Mouse (Mus musculus): ENCODE results near the gene Vps41.

Gene Vps41

DNA sequence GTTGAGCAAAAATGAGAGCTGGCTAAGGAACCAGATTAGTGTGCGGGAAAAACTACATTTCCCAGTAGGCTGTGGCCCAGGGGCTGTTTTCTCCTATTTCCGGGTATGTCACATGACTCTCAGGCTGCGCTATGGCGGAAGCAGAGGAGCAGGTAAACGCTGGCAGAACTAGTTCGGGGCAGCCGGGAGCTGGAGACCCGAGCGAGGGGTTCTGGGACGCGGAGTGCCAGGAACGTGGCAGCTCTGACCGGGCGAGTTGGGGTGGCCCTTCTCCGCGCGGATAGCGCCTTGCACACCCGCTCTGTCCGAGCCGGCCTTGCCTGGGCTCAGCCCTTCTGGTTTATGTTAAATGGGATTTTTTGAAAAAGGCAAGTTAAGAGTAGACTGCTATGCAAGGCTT lies at the start of gene Vps41:
Gene Vps41, plus strand, starts transcription at position 102 of the 400 bp plus-strand sequence.
- peak; percentile 79 for DNase-seq (ENCODE audit: low read depth, low spot score)

GRCm38 (mm10) chr13:18698518-18699065 lies 18.5 kb upstream of the Vps41 start:
- DNase-seq (ENCODE audit: low read depth, low spot score), result peak; percentile 44

DNA sequence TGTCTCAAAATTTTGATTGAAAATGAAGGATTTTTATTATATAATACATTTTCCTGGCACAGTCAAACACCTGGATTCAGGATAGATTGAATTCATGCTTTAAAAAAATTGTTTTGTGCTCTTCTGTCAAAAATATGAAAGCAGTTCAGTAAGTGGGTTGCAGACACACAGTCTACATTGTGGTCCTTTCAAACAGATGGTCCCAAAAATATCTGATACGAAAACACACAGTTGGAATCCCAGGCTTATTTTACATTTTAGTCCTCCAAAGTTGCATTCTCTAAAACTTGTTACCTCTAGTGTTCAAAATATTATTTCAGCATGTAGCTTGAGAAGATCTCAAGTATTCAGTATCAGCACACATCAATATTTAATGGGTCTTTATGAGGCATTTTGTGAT lies 5.4 kb upstream of the Vps41 start:
- DNase-seq (ENCODE audit: low read depth, low spot score), result no peak

DNA sequence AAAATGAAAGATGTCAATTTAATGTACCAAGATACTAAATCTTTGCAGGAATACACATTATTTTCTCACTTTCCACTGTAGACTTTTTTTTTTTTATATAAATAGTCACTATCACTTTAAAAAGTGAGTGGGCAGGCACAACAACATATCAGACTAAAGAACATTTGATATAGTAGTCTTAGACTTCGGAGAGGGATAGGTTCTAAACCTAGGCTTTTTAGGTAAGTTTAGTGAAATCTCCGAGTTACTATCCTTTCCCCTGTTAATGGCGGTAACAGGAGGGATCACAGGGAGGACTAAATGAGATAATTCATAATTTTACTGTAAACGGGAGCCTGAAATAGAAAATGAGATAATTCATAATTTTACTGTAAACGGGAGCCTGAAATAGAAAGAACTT lies 379 bp upstream of the Vps41 start:
- DNase-seq (ENCODE audit: low read depth, low spot score), result no peak

DNA sequence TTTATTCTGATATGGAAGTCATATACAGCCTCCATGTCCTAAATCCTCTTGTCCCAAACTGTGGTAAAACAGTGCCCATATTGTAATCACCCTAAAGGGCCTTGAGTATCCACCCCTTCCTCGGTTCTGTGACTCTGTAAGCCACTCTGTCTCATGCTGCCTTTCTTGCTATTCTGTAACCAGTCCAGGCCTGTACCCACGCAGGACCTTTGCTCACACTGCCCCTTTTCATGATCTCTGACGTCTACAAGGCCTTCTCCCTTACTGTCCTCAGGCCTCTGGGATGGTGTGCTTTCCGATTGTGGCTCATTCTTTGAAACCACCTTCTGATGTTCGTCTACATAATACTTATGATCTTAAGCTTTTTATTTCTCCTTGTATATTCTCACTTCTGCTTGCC lies 1.4 kb downstream of the Vps41 start:
- DNase-seq (ENCODE audit: low read depth, low spot score), result no peak

GRCm38 (mm10) chr13:18730666-18731065 lies 13.6 kb downstream of the Vps41 start:
- DNase-seq (ENCODE audit: low read depth, low spot score), result no peak

DNA sequence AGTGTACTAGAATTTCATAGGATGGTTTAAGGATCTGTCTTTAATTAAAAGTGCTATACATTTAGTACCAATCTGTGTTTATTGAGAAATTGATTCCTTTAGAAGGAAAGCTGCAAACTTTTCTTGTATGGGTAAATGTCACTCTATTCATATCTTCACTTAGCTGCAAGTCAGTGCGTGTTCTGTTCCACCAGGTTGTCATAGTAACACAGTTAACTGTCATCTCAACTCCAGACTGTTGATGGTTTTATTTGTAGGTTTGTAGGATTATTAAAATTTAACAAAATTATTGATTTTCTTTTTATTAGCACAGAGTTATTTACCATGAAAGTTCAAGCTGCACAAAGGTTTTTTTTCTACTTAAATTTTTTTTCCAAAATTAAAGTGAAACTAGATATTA lies 19.5 kb downstream of the Vps41 start:
- no peak for DNase-seq (ENCODE audit: low read depth, low spot score)

- DNase-seq (ENCODE audit: low read depth, low spot score), result peak; percentile 30
These were observed 26.6 kb downstream of the Vps41 start for GRCm38 (mm10) chr13:18743575-18744265.

GRCm38 (mm10) chr13:18744266-18744652 lies 27.2 kb downstream of the Vps41 start:
- no peak for DNase-seq (ENCODE audit: low read depth, low spot score)

DNA sequence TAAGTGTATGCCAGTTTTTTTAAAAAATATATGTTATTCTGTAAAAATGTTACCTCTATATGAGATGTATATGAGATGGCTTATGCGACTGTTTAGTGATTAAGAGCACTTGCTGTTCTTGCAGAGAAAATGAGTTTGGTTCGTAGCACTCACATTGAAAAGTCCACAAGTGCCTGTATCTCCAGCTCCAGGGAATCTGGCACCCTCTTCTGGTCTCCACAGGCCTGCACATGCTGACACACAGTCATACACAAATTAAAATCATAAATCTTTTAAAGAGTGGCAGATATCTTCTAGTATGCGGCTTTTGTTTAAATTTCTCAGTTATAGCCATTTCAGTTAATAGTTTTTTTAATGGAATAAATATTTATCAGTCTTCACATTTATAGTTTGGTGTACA lies 40.9 kb downstream of the Vps41 start:
- DNase-seq (ENCODE audit: low read depth, low spot score), result no peak

GRCm38 (mm10) chr13:18759361-18760056 lies 42.4 kb downstream of the Vps41 start:
- no peak for DNase-seq (ENCODE audit: low read depth, low spot score)

GRCm38 (mm10) chr13:18761452-18761851 lies 44.4 kb downstream of the Vps41 start:
- DNase-seq (ENCODE audit: low read depth, low spot score), result no peak

GRCm38 (mm10) chr13:18767893-18768292 lies 50.8 kb downstream of the Vps41 start:
- DNase-seq (ENCODE audit: low read depth, low spot score), result no peak

- DNase-seq (ENCODE audit: low read depth, low spot score), result peak; percentile 12
These were observed 51.4 kb downstream of the Vps41 start for GRCm38 (mm10) chr13:18768495-18768894.

GRCm38 (mm10) chr13:18773437-18774198 lies 56.5 kb downstream of the Vps41 start:
- DNase-seq (ENCODE audit: low read depth, low spot score), result no peak

DNA sequence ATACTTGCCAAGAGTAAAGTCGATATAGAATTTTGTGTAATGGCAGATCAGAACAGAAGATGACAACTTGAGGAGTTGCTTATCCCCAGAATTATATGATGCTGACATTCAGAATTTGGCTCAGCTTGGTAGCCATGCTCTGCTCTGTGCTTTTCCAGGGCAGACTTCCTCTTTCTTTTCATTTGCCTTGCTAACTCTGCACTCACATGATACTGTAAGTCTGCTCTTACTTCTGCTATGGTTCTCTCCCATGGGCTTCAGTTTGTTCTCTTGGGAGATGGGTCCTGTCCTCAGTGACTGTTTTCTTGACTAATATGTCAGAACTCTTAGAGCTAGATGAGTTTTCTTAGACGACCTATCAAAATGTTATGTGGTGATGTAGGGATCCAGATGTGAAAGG lies 64.2 kb downstream of the Vps41 start:
- DNase-seq (ENCODE audit: low read depth, low spot score), result no peak

GRCm38 (mm10) chr13:18785702-18786101 lies 68.6 kb downstream of the Vps41 start:
- DNase-seq (ENCODE audit: low read depth, low spot score), result no peak

GRCm38 (mm10) chr13:18788040-18788439 lies 71.0 kb downstream of the Vps41 start:
- DNase-seq (ENCODE audit: low read depth, low spot score), result no peak

DNA sequence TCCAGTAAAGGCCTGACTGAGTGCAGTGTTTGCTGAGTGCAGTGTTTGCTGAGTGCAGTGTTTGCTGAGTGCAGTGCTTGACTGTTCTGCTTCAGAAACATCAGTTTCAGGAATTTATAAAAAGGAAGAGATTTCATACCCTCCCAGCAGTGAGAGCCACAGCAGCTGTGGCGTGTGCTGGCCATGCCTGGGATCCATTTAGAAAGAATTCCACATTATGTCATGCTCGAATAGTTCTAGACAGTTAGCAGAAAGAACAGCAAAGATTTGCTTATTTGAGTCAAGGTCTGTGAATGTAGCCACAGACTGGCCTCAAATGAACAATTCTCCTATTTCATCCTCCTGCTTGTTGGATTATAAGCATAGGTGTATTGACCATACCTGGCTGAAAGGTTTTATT lies 71.6 kb downstream of the Vps41 start:
- no peak for DNase-seq (ENCODE audit: low read depth, low spot score)

DNA sequence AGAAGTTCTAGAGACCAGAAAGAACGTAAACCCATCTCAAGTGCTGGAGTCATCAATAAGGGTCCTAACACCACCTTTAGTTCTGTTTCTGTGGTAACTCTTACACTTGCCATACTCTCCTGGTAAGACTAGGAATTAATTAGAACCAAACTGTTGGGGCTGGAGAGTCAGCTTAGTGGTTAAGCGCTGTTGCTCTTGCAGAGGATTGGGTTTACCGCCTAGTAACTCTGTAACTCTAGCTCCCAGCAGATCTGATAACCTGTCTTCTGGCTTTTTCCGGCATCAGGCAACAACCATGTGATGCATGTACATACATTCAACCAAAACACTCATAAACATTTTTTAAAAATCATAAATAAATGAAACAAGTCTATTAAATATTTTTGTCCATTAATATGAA lies 72.6 kb downstream of the Vps41 start:
- no peak for DNase-seq (ENCODE audit: low read depth, low spot score)

- no peak for DNase-seq (ENCODE audit: low read depth, low spot score)
These were observed 73.0 kb downstream of the Vps41 start for GRCm38 (mm10) chr13:18790086-18790485.

DNA sequence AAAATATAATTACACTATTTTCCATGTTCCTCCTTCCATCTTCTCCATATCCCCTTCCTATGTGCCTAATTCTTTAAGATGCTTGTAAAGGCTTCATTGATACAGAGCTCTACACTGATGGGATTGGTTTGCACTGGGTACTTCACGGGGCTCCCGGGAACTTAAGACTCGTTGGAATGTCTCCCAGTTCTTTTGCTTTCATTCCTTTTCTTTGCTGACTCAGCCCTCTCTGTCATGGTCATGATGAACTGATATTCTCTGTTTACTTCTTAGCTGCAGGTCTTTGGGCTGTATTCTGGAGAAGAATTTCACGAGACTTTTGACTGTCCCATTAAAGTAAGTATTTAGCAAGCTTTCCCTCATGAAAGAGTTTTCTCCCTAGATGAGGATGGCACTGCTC lies 74.2 kb downstream of the Vps41 start:
- DNase-seq (ENCODE audit: low read depth, low spot score), result no peak
